Mouse (Mus musculus): ENCODE results near the gene Zbtb1. TPM values are rescaled to one million over a fixed set of nuclear protein-coding genes. Genes with fewer than 3 reads are reported as not detected.
A peak's percentile ranks its signal among the peaks of the same experiment; 100 is the strongest.

The Zbtb1 gene
- polyA plus RNA-seq, 1 experiment = 1.5 TPM

GRCm38 (mm10) chr12:76376649-76377048, 6.6 kb downstream of the Zbtb1 start:
- H3K27me3 ChIP-seq (replicated peaks; ENCODE audit: control insufficient read depth, insufficient read depth, low read length) = no peaks in the 10 kb centered on the region
- peaks cover 13% of the 10 kb centered on the region; the same call in 1 of the 2 replicates for H3K4me1 ChIP-seq (ENCODE audit: control insufficient read depth, insufficient read depth, low read length)
- H3K27ac ChIP-seq (ENCODE audit: insufficient read depth, low read depth, low read length) = no peak overlapping the region
- H3K36me3 ChIP-seq (ENCODE audit: control insufficient read depth, insufficient read depth, low read length) = no peaks in the 10 kb centered on the region
- peak; percentile 42 for DNase-seq
- H3K4me3 ChIP-seq (ENCODE audit: insufficient read depth, low read depth, low read length) = no peak overlapping the region
- peak; percentile 71 for TF ChIP-seq CTCF (conservative IDR thresholded peaks at IDR 0.05; ENCODE audit: insufficient read depth, insufficient read length, low read depth, low read length)
- no peak for TF ChIP-seq POLR2A (IDR thresholded peaks at IDR 0.05; ENCODE audit: low read depth, low read length)
- whole genome bisulfite sequencing = 48% methylated on average over 7 of the region's 7 CpGs

- H3K4me1 ChIP-seq (ENCODE audit: control insufficient read depth, insufficient read depth, low read length) = peaks cover 11% of the 10 kb centered on the region; the same call in 1 of the 2 replicates
- H3K27me3 ChIP-seq (replicated peaks; ENCODE audit: control insufficient read depth, insufficient read depth, low read length) = no peaks in the 10 kb centered on the region
- no peak for DNase-seq
- no peaks in the 10 kb centered on the region for H3K36me3 ChIP-seq (ENCODE audit: control insufficient read depth, insufficient read depth, low read length)
- TF ChIP-seq CTCF (conservative IDR thresholded peaks at IDR 0.05; ENCODE audit: insufficient read depth, insufficient read length, low read depth, low read length) = no peak
- no peak for TF ChIP-seq POLR2A (IDR thresholded peaks at IDR 0.05; ENCODE audit: low read depth, low read length)
- no peak overlapping the region for H3K27ac ChIP-seq (ENCODE audit: insufficient read depth, low read depth, low read length)
- no peak overlapping the region for H3K4me3 ChIP-seq (ENCODE audit: insufficient read depth, low read depth, low read length)
- 95% methylated on average over 6 of the region's 6 CpGs for WGBS
Observed at GRCm38 (mm10) chr12:76377059-76377458, 7.0 kb downstream of the Zbtb1 start.

GRCm38 (mm10) chr12:76377726-76378125, 7.7 kb downstream of the Zbtb1 start:
- H3K4me1 ChIP-seq (ENCODE audit: control insufficient read depth, insufficient read depth, low read length) = peaks cover 4% of the 10 kb centered on the region; the same call in 1 of the 2 replicates
- no peak overlapping the region for H3K4me3 ChIP-seq (ENCODE audit: insufficient read depth, low read depth, low read length)
- no peak for TF ChIP-seq CTCF (conservative IDR thresholded peaks at IDR 0.05; ENCODE audit: insufficient read depth, insufficient read length, low read depth, low read length)
- TF ChIP-seq POLR2A (IDR thresholded peaks at IDR 0.05; ENCODE audit: low read depth, low read length) = no peak
- no peak overlapping the region for H3K27ac ChIP-seq (ENCODE audit: insufficient read depth, low read depth, low read length)
- H3K27me3 ChIP-seq (replicated peaks; ENCODE audit: control insufficient read depth, insufficient read depth, low read length) = no peaks in the 10 kb centered on the region
- WGBS = 88% methylated on average over 3 of the region's 3 CpGs
- DNase-seq = no peak
- no peaks in the 10 kb centered on the region for H3K36me3 ChIP-seq (ENCODE audit: control insufficient read depth, insufficient read depth, low read length)

- DNase-seq = no peak
- Histone ChIP-seq H3K27ac (ENCODE audit: insufficient read depth, low read depth, low read length) (no peak overlapping the region), H3K4me1 (ENCODE audit: control insufficient read depth, insufficient read depth, low read length) (no peaks in the 10 kb centered on the region), H3K27me3 (replicated peaks; ENCODE audit: control insufficient read depth, insufficient read depth, low read length) (no peaks in the 10 kb centered on the region), H3K36me3 (ENCODE audit: control insufficient read depth, insufficient read depth, low read length) (no peaks in the 10 kb centered on the region), H3K4me3 (ENCODE audit: insufficient read depth, low read depth, low read length) (no peak overlapping the region)
- 81% methylated on average over 5 of the region's 5 CpGs for WGBS
- TF ChIP-seq POLR2A (IDR thresholded peaks at IDR 0.05; ENCODE audit: low read depth, low read length) (no peak), CTCF (conservative IDR thresholded peaks at IDR 0.05; ENCODE audit: insufficient read depth, insufficient read length, low read depth, low read length) (no peak)
Observed at GRCm38 (mm10) chr12:76378556-76378955, 8.5 kb downstream of the Zbtb1 start.

GRCm38 (mm10) chr12:76380151-76380550, 10.1 kb downstream of the Zbtb1 start:
- Histone ChIP-seq H3K27ac (ENCODE audit: insufficient read depth, low read depth, low read length) (no peak overlapping the region), H3K27me3 (replicated peaks; ENCODE audit: control insufficient read depth, insufficient read depth, low read length) (no peaks in the 10 kb centered on the region), H3K4me1 (ENCODE audit: control insufficient read depth, insufficient read depth, low read length) (no peaks in the 10 kb centered on the region), H3K4me3 (ENCODE audit: insufficient read depth, low read depth, low read length) (no peak overlapping the region), H3K36me3 (ENCODE audit: control insufficient read depth, insufficient read depth, low read length) (no peaks in the 10 kb centered on the region)
- TF ChIP-seq POLR2A (IDR thresholded peaks at IDR 0.05; ENCODE audit: low read depth, low read length) (no peak), CTCF (conservative IDR thresholded peaks at IDR 0.05; ENCODE audit: insufficient read depth, insufficient read length, low read depth, low read length) (no peak)
- no peak for DNase-seq
- WGBS = 81% methylated on average over 7 of the region's 7 CpGs

- Histone ChIP-seq H3K36me3 (ENCODE audit: control insufficient read depth, insufficient read depth, low read length) (peaks cover 5% of the 10 kb centered on the region), H3K4me3 (ENCODE audit: insufficient read depth, low read depth, low read length) (no peak overlapping the region), H3K27ac (ENCODE audit: insufficient read depth, low read depth, low read length) (no peak overlapping the region), H3K27me3 (replicated peaks; ENCODE audit: control insufficient read depth, insufficient read depth, low read length) (no peaks in the 10 kb centered on the region), H3K4me1 (ENCODE audit: control insufficient read depth, insufficient read depth, low read length) (no peaks in the 10 kb centered on the region)
- no peak for DNase-seq
- no peak for TF ChIP-seq CTCF (conservative IDR thresholded peaks at IDR 0.05; ENCODE audit: insufficient read depth, insufficient read length, low read depth, low read length)
- TF ChIP-seq POLR2A (IDR thresholded peaks at IDR 0.05; ENCODE audit: low read depth, low read length) = no peak
- 90% methylated on average over 8 of the region's 8 CpGs for WGBS
Observed at GRCm38 (mm10) chr12:76385342-76385741, 15.3 kb downstream of the Zbtb1 start.

- peaks cover 5% of the 10 kb centered on the region for H3K36me3 ChIP-seq (ENCODE audit: control insufficient read depth, insufficient read depth, low read length)
- no peak overlapping the region for H3K4me3 ChIP-seq (ENCODE audit: insufficient read depth, low read depth, low read length)
- no peak for TF ChIP-seq CTCF (conservative IDR thresholded peaks at IDR 0.05; ENCODE audit: insufficient read depth, insufficient read length, low read depth, low read length)
- TF ChIP-seq POLR2A (IDR thresholded peaks at IDR 0.05; ENCODE audit: low read depth, low read length) = no peak
- H3K4me1 ChIP-seq (ENCODE audit: control insufficient read depth, insufficient read depth, low read length) = no peaks in the 10 kb centered on the region
- WGBS = 84% methylated on average over 11 of the region's 11 CpGs
- no peak overlapping the region for H3K27ac ChIP-seq (ENCODE audit: insufficient read depth, low read depth, low read length)
- DNase-seq = no peak
- H3K27me3 ChIP-seq (replicated peaks; ENCODE audit: control insufficient read depth, insufficient read depth, low read length) = no peaks in the 10 kb centered on the region
Observed at GRCm38 (mm10) chr12:76388794-76389193, 18.7 kb downstream of the Zbtb1 start.

Measured in kidney, adult 2 months (tissue).